Mouse (Mus musculus) cerebellum, adult (tissue): ENCODE results near the gene Bco1.

Experiments
- ATAC-seq: cut with Nextera tagmentation; 2 replicates; pipeline ENCODE4 v1.9.2; 2017; ENCODE audit warnings: mild to moderate bottlenecking, moderate library complexity, mixed read lengths; ENCODE audit not compliant: insufficient number of reproducible peaks, low FRiP score, low TSS enrichment

Bco1 gene

GRCm38 (mm10) chr8:117178676-117179075 lies 83.0 kb downstream of the Bco1 start:
- ATAC-seq: no peak

GRCm38 (mm10) chr8:117182746-117183145 lies 87.1 kb downstream of the Bco1 start:
- no peak for ATAC-seq
